Mouse (Mus musculus): ENCODE results near the gene H2al1e. TPM values are rescaled to one million over a fixed set of nuclear protein-coding genes. Genes with fewer than 3 reads are reported as not detected.
"Not testable (repeated sequence)": the region's sequence is repeated elsewhere in the genome, so short reads cannot be mapped to it uniquely, and the experiment has no call there.

Gene H2al1e
- not detected in 2 replicates for polyA plus RNA-seq (2014; fragmentation: Nextera tagmentation; extraction: Ambion mirVana)

- H3K9ac ChIP-seq; H3K4me2 ChIP-seq; DNase-seq; H3K4me1 ChIP-seq (ENCODE audit: insufficient read depth); H3K36me3 ChIP-seq (ENCODE audit: insufficient read depth); H3K27ac ChIP-seq (ENCODE audit: low read depth); H3K4me3 ChIP-seq (ENCODE audit: low read depth, low read length); H3K9me3 ChIP-seq (ENCODE audit: low read depth, low read length); H3K27me3 ChIP-seq (ENCODE audit: insufficient read depth, low read length); ATAC-seq (ENCODE audit: insufficient read depth): not testable (repeated sequence)
- WGBS: no CpG with 5 or more reads among the region's 3 CpGs
Measured at GRCm38 (mm10) chrX:11311634-11312033, at the start of gene H2al1e. TSS of gene H2al1e (plus strand) at chrX:11311934.

- H3K4me3 ChIP-seq (ENCODE audit: low read depth, low read length): no peak overlapping the region
- no peaks in the 10 kb centered on the region for H3K9me3 ChIP-seq (ENCODE audit: low read depth, low read length)
- no peaks in the 10 kb centered on the region for H3K36me3 ChIP-seq (ENCODE audit: insufficient read depth)
- H3K4me2 ChIP-seq: no peak overlapping the region
- no peaks in the 10 kb centered on the region for H3K4me1 ChIP-seq (ENCODE audit: insufficient read depth)
- H3K27me3 ChIP-seq (ENCODE audit: insufficient read depth, low read length): no peaks in the 10 kb centered on the region
- 49% methylated on average over 8 of the region's 8 CpGs for WGBS
- DNase-seq (peak; percentile 68), ATAC-seq (ENCODE audit: insufficient read depth) (peak; percentile 68; the same call in 1 of the 2 replicates)
- H3K27ac ChIP-seq (ENCODE audit: low read depth): no peak overlapping the region
- no peak overlapping the region for H3K9ac ChIP-seq
- no peak for TF ChIP-seq CTCF (IDR thresholded peaks at IDR 0.05; ENCODE audit: low read depth)
Measured at GRCm38 (mm10) chrX:11264918-11265317, 46.8 kb upstream of the H2al1e start.

GRCm38 (mm10) chrX:11267791-11268190, 43.9 kb upstream of the H2al1e start:
- DNase-seq (peak; percentile 68), ATAC-seq (ENCODE audit: insufficient read depth) (peak; percentile 75; the same call in 1 of the 2 replicates)
- Histone ChIP-seq H3K36me3 (ENCODE audit: insufficient read depth) (no peaks in the 10 kb centered on the region), H3K9me3 (ENCODE audit: low read depth, low read length) (no peaks in the 10 kb centered on the region), H3K27me3 (ENCODE audit: insufficient read depth, low read length) (no peaks in the 10 kb centered on the region), H3K27ac (ENCODE audit: low read depth) (no peak overlapping the region), H3K4me2 (no peak overlapping the region), H3K4me1 (ENCODE audit: insufficient read depth) (no peaks in the 10 kb centered on the region), H3K4me3 (ENCODE audit: low read depth, low read length) (no peak overlapping the region), H3K9ac (no peak overlapping the region)
- no peak for TF ChIP-seq CTCF (IDR thresholded peaks at IDR 0.05; ENCODE audit: low read depth)
- 35% methylated on average over 7 of the region's 7 CpGs for WGBS

GRCm38 (mm10) chrX:11269074-11269473, 42.7 kb upstream of the H2al1e start:
- Histone ChIP-seq H3K9me3 (ENCODE audit: low read depth, low read length) (no peaks in the 10 kb centered on the region), H3K4me3 (ENCODE audit: low read depth, low read length) (no peak overlapping the region), H3K9ac (no peak overlapping the region), H3K4me1 (ENCODE audit: insufficient read depth) (no peaks in the 10 kb centered on the region), H3K4me2 (no peak overlapping the region), H3K27me3 (ENCODE audit: insufficient read depth, low read length) (no peaks in the 10 kb centered on the region), H3K27ac (ENCODE audit: low read depth) (no peak overlapping the region), H3K36me3 (ENCODE audit: insufficient read depth) (no peaks in the 10 kb centered on the region)
- WGBS: 77% methylated on average over 3 of the region's 3 CpGs
- no peak for ATAC-seq (ENCODE audit: insufficient read depth)
- TF ChIP-seq CTCF (IDR thresholded peaks at IDR 0.05; ENCODE audit: low read depth): no peak
- DNase-seq: no peak

GRCm38 (mm10) chrX:11273190-11273589, 38.5 kb upstream of the H2al1e start:
- no peak overlapping the region for H3K27ac ChIP-seq (ENCODE audit: low read depth)
- no peaks in the 10 kb centered on the region for H3K36me3 ChIP-seq (ENCODE audit: insufficient read depth)
- H3K4me3 ChIP-seq (ENCODE audit: low read depth, low read length): no peak overlapping the region
- ATAC-seq (ENCODE audit: insufficient read depth) (no peak), DNase-seq (no peak)
- no peaks in the 10 kb centered on the region for H3K4me1 ChIP-seq (ENCODE audit: insufficient read depth)
- no peak overlapping the region for H3K4me2 ChIP-seq
- 48% methylated on average over 3 of the region's 3 CpGs for WGBS
- H3K9ac ChIP-seq: no peak overlapping the region
- no peak for TF ChIP-seq CTCF (IDR thresholded peaks at IDR 0.05; ENCODE audit: low read depth)
- no peaks in the 10 kb centered on the region for H3K27me3 ChIP-seq (ENCODE audit: insufficient read depth, low read length)
- H3K9me3 ChIP-seq (ENCODE audit: low read depth, low read length): no peaks in the 10 kb centered on the region

- H3K27ac ChIP-seq (ENCODE audit: low read depth): no peak overlapping the region
- 39% methylated on average over 6 of the region's 6 CpGs for WGBS
- peak; percentile 35; the same call in 1 of the 2 replicates for ATAC-seq (ENCODE audit: insufficient read depth)
Measured at GRCm38 (mm10) chrX:11277083-11277482, 34.7 kb upstream of the H2al1e start.

GRCm38 (mm10) chrX:11280741-11281140, 31.0 kb upstream of the H2al1e start:
- DNase-seq (no peak), ATAC-seq (ENCODE audit: insufficient read depth) (no peak)
- H3K9me3 ChIP-seq (ENCODE audit: low read depth, low read length): no peaks in the 10 kb centered on the region
- H3K27ac ChIP-seq (ENCODE audit: low read depth): no peak overlapping the region
- no peak overlapping the region for H3K4me3 ChIP-seq (ENCODE audit: low read depth, low read length)
- H3K4me1 ChIP-seq (ENCODE audit: insufficient read depth): no peaks in the 10 kb centered on the region
- H3K4me2 ChIP-seq: no peak overlapping the region
- WGBS: 59% methylated on average over 2 of the region's 2 CpGs
- no peak for TF ChIP-seq CTCF (IDR thresholded peaks at IDR 0.05; ENCODE audit: low read depth)
- no peaks in the 10 kb centered on the region for H3K27me3 ChIP-seq (ENCODE audit: insufficient read depth, low read length)
- H3K9ac ChIP-seq: no peak overlapping the region
- no peaks in the 10 kb centered on the region for H3K36me3 ChIP-seq (ENCODE audit: insufficient read depth)

More at GRCm38 (mm10) chrX:11277083-11277482, 34.7 kb upstream of the H2al1e start:
- TF ChIP-seq CTCF (IDR thresholded peaks at IDR 0.05; ENCODE audit: low read depth): no peak
- H3K27me3 ChIP-seq (ENCODE audit: insufficient read depth, low read length): no peaks in the 10 kb centered on the region
- no peaks in the 10 kb centered on the region for H3K9me3 ChIP-seq (ENCODE audit: low read depth, low read length)
- H3K4me3 ChIP-seq (ENCODE audit: low read depth, low read length): no peak overlapping the region
- no peak overlapping the region for H3K4me2 ChIP-seq
- H3K36me3 ChIP-seq (ENCODE audit: insufficient read depth): no peaks in the 10 kb centered on the region
- no peak overlapping the region for H3K9ac ChIP-seq
- peak; percentile 72 for DNase-seq
- no peaks in the 10 kb centered on the region for H3K4me1 ChIP-seq (ENCODE audit: insufficient read depth)
